Mouse (Mus musculus): ENCODE results near the gene Lmod3.

DNA sequence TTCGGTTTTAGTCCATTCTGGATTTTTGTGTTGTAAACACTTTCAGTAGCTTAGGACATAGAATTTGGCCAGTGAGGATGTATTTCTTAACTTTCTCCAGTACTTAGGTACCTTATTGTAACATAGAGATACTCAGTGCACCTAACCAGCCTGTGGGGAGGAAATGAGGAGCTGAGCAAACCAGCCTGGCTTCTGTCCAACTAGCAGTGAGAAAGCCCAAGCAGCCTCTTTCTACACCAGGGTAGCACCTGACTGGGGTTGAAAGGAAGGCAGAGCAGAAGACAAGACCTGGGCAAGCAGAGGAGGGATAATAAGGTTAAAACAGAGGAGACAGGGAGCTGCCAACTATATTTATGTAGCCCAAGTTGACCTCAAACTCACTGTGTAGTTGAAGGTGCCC, 31.1 kb upstream of the Lmod3 start:
- TF ChIP-seq CTCF (IDR thresholded peaks at IDR 0.05; ENCODE audit: low read depth) (no peak), EP300 (IDR thresholded peaks at IDR 0.05; ENCODE audit: low read depth) (no peak)

All from liver, embryonic 14.5 days (tissue).